Mouse (Mus musculus): ENCODE measurements around the gene Thy1. TPM values are rescaled to one million over a fixed set of nuclear protein-coding genes. Genes with fewer than 3 reads are reported as not detected.

The Thy1 gene
- total RNA-seq, 1 experiment, result 10.2 TPM

- no peaks in the 10 kb centered on the region for H3K36me3 ChIP-seq (ENCODE audit: control insufficient read depth, insufficient read depth, low read length, poor library complexity, severe bottlenecking)
- H3K4me1 ChIP-seq (ENCODE audit: control insufficient read depth in 2 of 2, insufficient read depth in 2 of 2, low read length in 2 of 2, poor library complexity in 1 of 2), result peaks cover 0 to 4% of the 10 kb centered on the region in 2 experiments; a peak in 1 of 4 replicates
- no peak overlapping the region for H3K27ac ChIP-seq (ENCODE audit: insufficient read depth, low read depth, low read length, poor library complexity, severe bottlenecking)
- TF ChIP-seq ZC3H11A (IDR thresholded peaks at IDR 0.05; ENCODE audit: borderline replicate concordance, low read depth, low read length), result no peak
- no peak for TF ChIP-seq MAFK (IDR thresholded peaks at IDR 0.05; ENCODE audit: insufficient read depth, low read depth, low read length)
- no peak for TF ChIP-seq HCFC1 (IDR thresholded peaks at IDR 0.05; ENCODE audit: borderline replicate concordance, insufficient read depth, low read length)
- no peak for TF ChIP-seq ZNF384 (IDR thresholded peaks at IDR 0.05; ENCODE audit: low read depth, low read length)
- no peak for TF ChIP-seq CHD2 (IDR thresholded peaks at IDR 0.05; ENCODE audit: low read depth, low read length)
- no peak overlapping the region for H3K4me3 ChIP-seq (ENCODE audit: insufficient read depth in 1 of 2, low read depth in 1 of 2, low read length in 2 of 2, poor library complexity in 1 of 2, severe bottlenecking in 1 of 2)
- in situ Hi-C loops (cut with MboI; ENCODE audit: low sequenced_read_pairs in 2 of 2, unreplicated experiment in 2 of 2), result no loop called here
- no peak overlapping the region for H3K9ac ChIP-seq (ENCODE audit: insufficient read depth, low read depth, low read length, poor library complexity, severe bottlenecking)
- H3K9me3 ChIP-seq (ENCODE audit: control insufficient read depth, insufficient read depth, low read depth, low read length), result no peaks in the 10 kb centered on the region
- no peak for DNase-seq (ENCODE audit: low read depth, low spot score)
Measured at GRCm38 (mm10) chr9:44058606-44059005, 15.4 kb downstream of the Thy1 start.

- Histone ChIP-seq H3K27ac (ENCODE audit: insufficient read depth, low read depth, low read length, poor library complexity, severe bottlenecking) (no peak overlapping the region), H3K4me1 (ENCODE audit: control insufficient read depth in 2 of 2, insufficient read depth in 2 of 2, low read length in 2 of 2, poor library complexity in 1 of 2) (peaks cover 0 to 5% of the 10 kb centered on the region in 2 experiments; a peak in 1 of 4 replicates), H3K36me3 (ENCODE audit: control insufficient read depth, insufficient read depth, low read length, poor library complexity, severe bottlenecking) (no peaks in the 10 kb centered on the region), H3K4me3 (ENCODE audit: insufficient read depth in 1 of 2, low read depth in 1 of 2, low read length in 2 of 2, poor library complexity in 1 of 2, severe bottlenecking in 1 of 2) (no peak overlapping the region), H3K9ac (ENCODE audit: insufficient read depth, low read depth, low read length, poor library complexity, severe bottlenecking) (no peak overlapping the region), H3K9me3 (ENCODE audit: control insufficient read depth, insufficient read depth, low read depth, low read length) (no peaks in the 10 kb centered on the region)
- TF ChIP-seq CHD2 (IDR thresholded peaks at IDR 0.05; ENCODE audit: low read depth, low read length), result no peak
- TF ChIP-seq HCFC1 (IDR thresholded peaks at IDR 0.05; ENCODE audit: borderline replicate concordance, insufficient read depth, low read length), result no peak
- no peak for TF ChIP-seq MAFK (IDR thresholded peaks at IDR 0.05; ENCODE audit: insufficient read depth, low read depth, low read length)
- TF ChIP-seq ZC3H11A (IDR thresholded peaks at IDR 0.05; ENCODE audit: borderline replicate concordance, low read depth, low read length), result no peak
- TF ChIP-seq ZNF384 (IDR thresholded peaks at IDR 0.05; ENCODE audit: low read depth, low read length), result no peak
- in situ Hi-C loops (cut with MboI; ENCODE audit: low sequenced_read_pairs in 2 of 2, unreplicated experiment in 2 of 2), result no loop called here
- DNase-seq (ENCODE audit: low read depth, low spot score), result no peak
Measured at GRCm38 (mm10) chr9:44065177-44065576, 22.0 kb downstream of the Thy1 start.

GRCm38 (mm10) chr9:44066785-44067225 is 23.6 kb downstream of the Thy1 start, which contains the start of gene Usp2:
TSS of gene Usp2 (plus strand) at chr9:44067021.
- Histone ChIP-seq H3K27ac (ENCODE audit: insufficient read depth, low read depth, low read length, poor library complexity, severe bottlenecking) (no peak within 1 kb of the TSS), H3K9me3 (ENCODE audit: control insufficient read depth, insufficient read depth, low read depth, low read length) (no peaks in the 10 kb centered on the region), H3K36me3 (ENCODE audit: control insufficient read depth, insufficient read depth, low read length, poor library complexity, severe bottlenecking) (no peaks in the 10 kb centered on the region), H3K4me3 (ENCODE audit: insufficient read depth in 1 of 2, low read depth in 1 of 2, low read length in 2 of 2, poor library complexity in 1 of 2, severe bottlenecking in 1 of 2) (peak within 1 kb of the TSS; percentile 61 to 83), H3K4me1 (ENCODE audit: control insufficient read depth in 2 of 2, insufficient read depth in 2 of 2, low read length in 2 of 2, poor library complexity in 1 of 2) (peaks cover 0 to 13% of the 10 kb centered on the region in 2 experiments; a peak in 1 of 4 replicates), H3K9ac (ENCODE audit: insufficient read depth, low read depth, low read length, poor library complexity, severe bottlenecking) (peak within 1 kb of the TSS; percentile 81)
- in situ Hi-C loops (cut with MboI; ENCODE audit: low sequenced_read_pairs in 2 of 2, unreplicated experiment in 2 of 2), result no loop called here
- TF ChIP-seq CHD2 (IDR thresholded peaks at IDR 0.05; ENCODE audit: low read depth, low read length) (no peak), MAFK (IDR thresholded peaks at IDR 0.05; ENCODE audit: insufficient read depth, low read depth, low read length) (no peak), ZC3H11A (IDR thresholded peaks at IDR 0.05; ENCODE audit: borderline replicate concordance, low read depth, low read length) (no peak), HCFC1 (IDR thresholded peaks at IDR 0.05; ENCODE audit: borderline replicate concordance, insufficient read depth, low read length) (peak; percentile 63; the same call in 1 of the 2 replicates), ZNF384 (IDR thresholded peaks at IDR 0.05; ENCODE audit: low read depth, low read length) (no peak)
- peak; percentile 98 for DNase-seq (ENCODE audit: low read depth, low spot score)

- in situ Hi-C loops (cut with MboI; ENCODE audit: low sequenced_read_pairs in 2 of 2, unreplicated experiment in 2 of 2), result no loop called here
- peak overlapping the region; percentile 61 to 83 for H3K4me3 ChIP-seq (ENCODE audit: insufficient read depth in 1 of 2, low read depth in 1 of 2, low read length in 2 of 2, poor library complexity in 1 of 2, severe bottlenecking in 1 of 2)
- H3K9ac ChIP-seq (ENCODE audit: insufficient read depth, low read depth, low read length, poor library complexity, severe bottlenecking), result peak overlapping the region; percentile 81
- no peak for DNase-seq (ENCODE audit: low read depth, low spot score)
- H3K27ac ChIP-seq (ENCODE audit: insufficient read depth, low read depth, low read length, poor library complexity, severe bottlenecking), result no peak overlapping the region
- H3K36me3 ChIP-seq (ENCODE audit: control insufficient read depth, insufficient read depth, low read length, poor library complexity, severe bottlenecking), result no peaks in the 10 kb centered on the region
- no peaks in the 10 kb centered on the region for H3K9me3 ChIP-seq (ENCODE audit: control insufficient read depth, insufficient read depth, low read depth, low read length)
- TF ChIP-seq MAFK (IDR thresholded peaks at IDR 0.05; ENCODE audit: insufficient read depth, low read depth, low read length), result no peak
- no peak for TF ChIP-seq CHD2 (IDR thresholded peaks at IDR 0.05; ENCODE audit: low read depth, low read length)
- no peak for TF ChIP-seq ZNF384 (IDR thresholded peaks at IDR 0.05; ENCODE audit: low read depth, low read length)
- TF ChIP-seq HCFC1 (IDR thresholded peaks at IDR 0.05; ENCODE audit: borderline replicate concordance, insufficient read depth, low read length), result no peak
- TF ChIP-seq ZC3H11A (IDR thresholded peaks at IDR 0.05; ENCODE audit: borderline replicate concordance, low read depth, low read length), result no peak
- peaks cover 0 to 15% of the 10 kb centered on the region in 2 experiments; a peak in 1 of 4 replicates for H3K4me1 ChIP-seq (ENCODE audit: control insufficient read depth in 2 of 2, insufficient read depth in 2 of 2, low read length in 2 of 2, poor library complexity in 1 of 2)
Measured at GRCm38 (mm10) chr9:44067241-44067959, 24.2 kb downstream of the Thy1 start.

All from ES-E14 (cell line).